Mouse (Mus musculus) spleen, postnatal 4 days (tissue): ENCODE data around the gene Clip1.
A peak's percentile ranks its signal among the peaks of the same experiment; 100 is the strongest.

Source experiments
- DNase-seq, 2 experiments: peaks; one replicate each; pipeline ENCODE4 v3.0.0; 2022; ENCODE audit warnings: low spot score in 2 of 2

Clip1 gene

GRCm38 (mm10) chr5:123670800-123671472, 13.5 kb downstream of the Clip1 start:
- peak in 1 of 2 experiments; percentile 60 for DNase-seq

- DNase-seq = no peak
Measured at GRCm38 (mm10) chr5:123669991-123670799, 14.2 kb downstream of the Clip1 start.

DNA sequence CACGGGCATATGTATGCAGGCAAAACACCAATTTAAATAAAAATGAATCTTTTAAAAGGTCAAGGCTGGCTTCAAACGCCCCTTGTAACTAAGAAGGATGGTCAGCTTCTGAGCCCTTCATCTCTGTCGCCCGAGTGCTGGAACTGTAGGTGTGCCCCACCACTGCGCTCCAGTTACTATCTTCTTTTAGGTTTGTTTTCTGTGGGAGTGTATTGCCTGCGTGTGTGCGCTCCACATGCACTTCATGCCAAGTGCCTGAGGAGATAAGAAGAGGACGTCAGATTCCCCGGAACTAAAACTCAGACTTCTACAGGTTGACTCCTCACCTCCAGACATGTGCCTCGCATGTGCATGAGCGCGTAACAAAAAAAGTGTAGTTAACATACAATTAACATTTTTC, 16.5 kb downstream of the Clip1 start:
- DNase-seq = no peak

DNA sequence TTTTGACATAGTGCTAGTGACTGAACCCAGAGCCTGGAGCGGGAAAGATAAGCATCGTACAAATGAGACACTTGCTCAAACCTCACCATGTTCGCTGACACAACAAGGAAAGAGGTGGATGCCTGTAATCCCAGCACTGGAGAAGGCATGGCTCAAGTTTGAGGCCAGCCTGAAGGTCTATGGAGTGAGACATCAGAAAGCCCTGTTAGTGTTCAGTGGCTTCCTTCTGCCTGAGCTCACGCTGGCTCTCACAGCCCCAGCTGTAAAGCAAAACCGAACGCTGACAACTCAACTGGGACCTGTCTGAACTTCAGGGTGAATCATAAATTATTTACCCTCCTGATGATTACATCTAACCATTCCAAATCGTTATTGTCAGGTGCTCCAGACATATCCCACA, 18.5 kb downstream of the Clip1 start:
- DNase-seq = no peak

- no peak for DNase-seq
Measured at GRCm38 (mm10) chr5:123664329-123664728, 20.1 kb downstream of the Clip1 start.

GRCm38 (mm10) chr5:123662059-123662458, 22.4 kb downstream of the Clip1 start:
- no peak for DNase-seq

DNA sequence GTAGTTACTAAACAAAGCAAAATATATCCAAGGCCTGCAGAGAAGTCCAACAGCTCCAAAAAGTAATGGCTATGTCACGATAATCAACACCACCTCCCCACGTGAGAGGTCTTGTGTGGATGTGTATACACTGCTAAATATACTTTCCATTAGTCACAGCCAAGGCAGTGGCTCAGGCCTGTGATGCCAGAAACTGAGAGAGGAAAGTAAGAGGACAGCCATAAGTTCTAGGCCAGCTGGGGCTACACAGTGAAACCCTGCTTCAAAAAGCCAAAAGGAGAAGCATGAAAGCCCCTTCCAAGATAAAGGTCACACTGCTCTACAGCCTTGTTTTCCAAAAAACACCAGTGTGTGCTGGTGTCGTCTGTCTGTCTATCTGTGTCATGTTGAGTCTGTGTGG, 22.8 kb downstream of the Clip1 start:
- DNase-seq = no peak

DNA sequence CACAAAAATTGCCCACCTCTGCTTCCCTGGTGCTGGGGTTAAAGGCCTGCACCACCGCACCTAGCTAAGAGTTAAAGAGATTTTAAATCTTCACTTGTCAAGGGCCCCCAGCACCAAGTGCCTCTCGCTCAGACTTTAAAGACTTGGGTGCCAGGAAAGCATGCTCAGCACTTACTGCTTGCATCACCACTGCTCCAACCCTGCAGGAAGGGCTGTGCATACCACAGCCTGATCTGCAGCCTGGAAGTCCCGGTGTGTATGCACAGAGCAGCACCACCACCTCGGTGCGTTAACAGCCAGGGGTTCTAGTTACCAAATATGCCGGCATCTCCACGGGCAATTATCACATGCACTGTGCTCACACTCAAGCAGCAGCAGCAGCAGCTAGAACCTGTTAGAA, 26.8 kb downstream of the Clip1 start:
- DNase-seq = no peak

GRCm38 (mm10) chr5:123654937-123655336, 29.5 kb downstream of the Clip1 start:
- DNase-seq = no peak

DNA sequence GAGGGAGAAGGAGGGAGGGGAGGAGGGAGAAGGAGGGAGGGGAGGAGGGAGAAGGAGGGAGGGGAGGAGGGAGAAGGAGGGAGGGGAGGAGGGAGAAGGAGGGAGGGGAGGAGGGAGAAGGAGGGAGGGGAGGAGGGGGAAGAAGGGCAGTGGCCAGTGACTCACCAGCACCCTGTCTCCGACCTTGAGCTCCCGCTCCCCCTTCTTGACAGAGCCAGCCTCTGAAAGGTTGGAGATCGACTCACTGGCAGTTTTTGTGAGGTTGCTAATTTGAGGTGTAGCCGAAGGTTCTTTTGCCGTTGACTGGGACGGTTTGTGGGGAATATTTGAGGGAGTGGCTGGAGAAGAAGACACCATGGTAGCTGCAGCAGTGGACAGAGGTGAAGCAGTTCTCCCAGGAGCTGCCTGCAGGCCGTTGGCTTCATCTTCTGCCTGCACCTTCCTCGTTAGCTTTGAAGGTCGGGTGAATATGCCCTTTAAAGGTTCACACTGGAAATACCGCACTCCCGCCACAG, 31.1 kb downstream of the Clip1 start:
- no peak for DNase-seq

DNA sequence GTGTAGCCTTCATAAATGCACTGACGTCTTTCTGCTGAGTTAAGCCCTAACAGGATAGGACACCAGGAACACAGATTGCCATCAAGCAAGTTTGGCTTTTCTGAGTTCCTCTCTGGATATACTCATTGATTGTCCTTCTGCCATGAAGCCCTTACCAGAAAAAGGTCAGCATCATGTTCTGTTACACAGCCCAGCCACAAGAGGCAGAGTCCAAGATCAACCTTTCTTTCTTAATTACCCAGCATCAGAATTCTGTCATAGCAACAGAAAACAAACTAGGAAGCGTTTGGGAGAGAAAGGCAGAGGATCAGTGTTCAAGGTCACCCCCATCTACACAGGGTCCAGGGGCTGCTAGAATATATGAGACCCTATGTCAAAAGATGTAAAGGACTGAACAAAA, 33.6 kb downstream of the Clip1 start:
- DNase-seq = no peak

DNA sequence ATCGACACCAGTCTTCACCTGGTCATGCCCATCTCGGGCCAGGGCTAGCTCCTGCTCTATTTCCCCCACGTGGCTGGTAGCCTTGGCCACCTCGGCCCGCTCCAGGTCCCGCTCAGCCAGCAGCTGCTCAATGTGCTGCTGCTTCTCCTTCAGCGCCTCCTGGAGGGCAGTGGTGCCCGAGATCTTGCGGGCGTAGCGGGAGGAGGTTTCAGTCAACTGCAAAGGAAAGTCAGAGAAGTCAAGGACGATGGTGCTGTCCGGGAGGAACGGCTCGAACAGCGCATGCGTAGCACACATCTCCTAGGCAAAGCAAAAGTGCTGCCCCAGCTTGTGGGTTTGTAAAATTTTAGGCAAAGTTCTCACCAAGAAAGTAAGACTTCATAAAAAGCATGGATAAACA, 42.0 kb downstream of the Clip1 start:
- no peak for DNase-seq

DNA sequence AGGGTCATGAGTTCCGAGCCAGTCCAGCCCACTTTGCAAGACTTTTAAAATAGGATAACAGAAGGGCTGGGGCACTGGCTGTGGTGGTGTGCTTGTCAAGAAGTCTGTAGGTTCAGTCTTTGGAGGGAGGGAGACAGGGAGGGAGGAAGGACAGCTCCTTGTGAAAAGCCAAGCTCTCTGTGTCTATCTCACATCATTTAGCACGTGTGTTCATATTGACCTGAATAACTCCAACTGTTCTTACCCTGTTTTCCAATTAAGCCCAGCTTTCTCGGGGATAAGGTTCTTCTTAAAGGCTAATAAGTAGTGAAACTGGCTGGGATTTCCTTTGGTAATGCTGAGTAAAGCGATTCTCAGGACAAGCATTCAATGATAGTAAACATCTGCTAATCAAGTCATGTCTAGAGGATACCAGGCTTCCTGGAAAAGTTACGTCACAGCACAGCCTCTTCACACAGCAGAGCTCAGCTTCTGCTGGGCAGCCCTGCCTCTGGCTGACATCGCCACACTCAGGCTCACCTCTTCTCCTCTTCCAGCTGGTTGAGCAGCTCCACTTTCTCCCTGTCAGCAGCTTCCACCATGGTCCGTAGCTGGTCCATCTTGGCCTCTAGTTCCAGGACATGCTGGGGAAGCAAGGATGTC, 43.0 kb downstream of the Clip1 start:
- no peak for DNase-seq

GRCm38 (mm10) chr5:123640181-123640580, 44.2 kb downstream of the Clip1 start:
- DNase-seq = no peak

DNA sequence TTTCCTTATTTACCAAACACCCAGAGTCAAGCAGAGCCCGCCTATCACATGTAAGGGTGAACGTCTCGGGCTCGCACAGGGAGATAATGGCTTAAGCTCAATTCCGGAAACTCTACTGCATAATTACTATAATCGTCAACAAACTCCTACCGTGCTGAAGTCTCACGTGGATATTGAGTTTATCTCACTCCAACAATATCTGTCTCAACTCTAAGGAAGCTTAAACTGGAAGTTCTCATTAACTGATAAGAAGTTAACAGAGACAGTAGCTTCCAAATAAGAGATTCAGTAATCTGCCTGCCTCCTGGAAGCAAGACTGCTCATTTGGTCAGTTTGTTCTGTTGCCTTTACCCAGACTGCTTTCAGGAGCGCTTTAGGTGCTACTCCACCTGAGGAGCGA, 53.2 kb downstream of the Clip1 start:
- DNase-seq = no peak

GRCm38 (mm10) chr5:123626631-123627030, 57.8 kb downstream of the Clip1 start:
- DNase-seq = peak; percentile 58 to 77

- no peak for DNase-seq
Measured at GRCm38 (mm10) chr5:123622421-123622820, 62.0 kb downstream of the Clip1 start.

DNA sequence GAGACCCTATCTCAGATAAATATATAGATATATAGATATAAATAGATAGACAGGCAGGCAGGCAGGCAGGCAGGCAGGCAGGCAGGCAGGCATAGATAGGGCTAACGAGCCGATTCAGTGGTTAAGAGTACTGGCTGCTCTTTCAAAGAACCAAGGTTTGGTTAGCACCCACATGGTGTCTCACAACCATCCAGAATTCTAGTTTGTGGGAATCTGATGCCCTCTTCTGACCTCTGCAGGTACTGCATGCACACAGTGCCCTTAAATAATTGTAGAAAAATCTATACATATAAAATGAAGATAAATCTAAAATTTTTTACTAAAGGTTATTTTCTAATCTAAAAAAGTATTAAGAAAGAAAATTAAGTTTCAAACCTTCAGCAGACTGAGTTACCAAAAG, 65.9 kb downstream of the Clip1 start:
- no peak for DNase-seq

DNA sequence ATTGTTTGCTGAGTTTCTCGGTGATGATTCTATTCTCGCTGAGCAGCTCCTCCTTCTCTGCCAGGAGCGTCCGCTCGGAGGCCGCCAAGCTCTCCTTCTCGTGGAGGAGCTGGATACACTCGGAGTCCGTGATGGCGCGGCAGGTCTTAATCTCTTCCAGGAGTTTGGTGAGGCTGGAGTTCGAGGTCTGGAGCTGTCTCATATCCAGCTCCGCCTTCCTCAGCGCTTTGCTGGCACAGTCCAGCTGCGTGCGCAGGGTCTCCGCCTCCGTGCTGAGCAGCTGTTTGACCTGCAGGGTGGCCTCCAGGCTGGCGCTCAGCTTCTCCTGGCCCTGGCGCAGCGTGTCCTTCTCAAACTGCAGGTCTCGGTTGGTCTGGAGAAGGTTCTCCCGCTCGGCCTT, 70.2 kb downstream of the Clip1 start:
- DNase-seq = no peak

DNA sequence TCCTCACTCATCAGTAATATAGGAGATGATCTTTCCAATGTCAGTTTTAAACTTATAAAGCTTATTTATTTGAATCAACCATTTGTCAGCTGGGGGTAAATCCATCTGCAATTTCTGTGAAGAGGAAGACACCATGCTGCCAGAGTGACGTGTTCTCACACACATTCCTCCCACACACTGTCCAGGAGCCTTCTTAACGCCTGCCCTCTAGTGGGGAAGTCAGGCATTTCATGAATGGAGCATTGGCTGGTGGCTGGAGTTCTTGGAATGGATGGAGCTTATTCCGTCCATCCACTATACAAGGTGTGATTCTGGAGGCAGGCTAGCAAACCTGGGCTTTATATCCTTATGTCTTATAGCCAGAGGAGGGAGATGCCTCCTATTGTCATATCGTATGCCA, 74.6 kb downstream of the Clip1 start:
- peak; percentile 55 to 81 for DNase-seq

DNA sequence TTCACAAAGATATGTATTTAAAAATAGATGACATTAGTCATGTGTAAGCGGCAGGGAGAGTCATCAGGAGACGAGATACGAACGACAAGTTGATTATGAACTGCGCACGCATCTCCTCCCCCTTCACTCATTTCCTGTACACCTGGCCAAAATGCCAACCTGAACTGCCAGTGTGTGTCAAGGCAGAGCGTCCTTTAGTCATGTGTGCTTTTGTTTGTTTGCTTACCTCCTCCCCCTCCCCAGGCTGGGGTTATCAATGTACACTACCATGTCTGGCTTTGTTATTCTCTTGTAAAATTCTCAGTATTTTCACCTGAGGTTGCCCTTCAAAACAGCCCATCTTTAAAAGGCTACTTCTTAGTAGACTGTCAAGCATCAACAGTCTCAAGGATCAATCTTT, 75.0 kb downstream of the Clip1 start:
- no peak for DNase-seq

- no peak for DNase-seq
Measured at GRCm38 (mm10) chr5:123607211-123607669, 77.2 kb downstream of the Clip1 start.

DNA sequence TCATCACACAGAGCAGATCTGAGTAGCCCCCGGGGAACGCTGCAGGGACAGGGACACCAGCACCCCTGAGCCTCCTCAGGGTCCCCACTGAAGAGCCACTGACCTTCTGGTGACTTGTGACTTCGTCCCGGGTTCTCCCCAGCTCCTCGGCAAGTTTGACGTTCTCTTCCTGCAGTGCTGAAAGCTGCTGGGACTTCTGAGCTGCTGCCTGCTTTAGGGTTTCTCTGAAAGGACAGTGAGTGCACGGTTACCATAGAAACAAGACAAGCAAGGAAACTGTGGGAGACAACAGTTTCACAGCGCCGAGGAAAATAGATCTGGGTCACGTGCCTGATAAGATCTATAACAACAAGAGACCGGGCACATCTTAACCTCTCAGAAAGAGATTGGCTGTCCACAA, 80.9 kb downstream of the Clip1 start:
- DNase-seq = no peak
